Mouse (Mus musculus): ENCODE data around the gene P3h4. TPM values are rescaled to one million over a fixed set of nuclear protein-coding genes. Genes with fewer than 3 reads are reported as not detected.

The P3h4 gene
- polyA plus RNA-seq, 1 experiment: 13.3 TPM

DNA sequence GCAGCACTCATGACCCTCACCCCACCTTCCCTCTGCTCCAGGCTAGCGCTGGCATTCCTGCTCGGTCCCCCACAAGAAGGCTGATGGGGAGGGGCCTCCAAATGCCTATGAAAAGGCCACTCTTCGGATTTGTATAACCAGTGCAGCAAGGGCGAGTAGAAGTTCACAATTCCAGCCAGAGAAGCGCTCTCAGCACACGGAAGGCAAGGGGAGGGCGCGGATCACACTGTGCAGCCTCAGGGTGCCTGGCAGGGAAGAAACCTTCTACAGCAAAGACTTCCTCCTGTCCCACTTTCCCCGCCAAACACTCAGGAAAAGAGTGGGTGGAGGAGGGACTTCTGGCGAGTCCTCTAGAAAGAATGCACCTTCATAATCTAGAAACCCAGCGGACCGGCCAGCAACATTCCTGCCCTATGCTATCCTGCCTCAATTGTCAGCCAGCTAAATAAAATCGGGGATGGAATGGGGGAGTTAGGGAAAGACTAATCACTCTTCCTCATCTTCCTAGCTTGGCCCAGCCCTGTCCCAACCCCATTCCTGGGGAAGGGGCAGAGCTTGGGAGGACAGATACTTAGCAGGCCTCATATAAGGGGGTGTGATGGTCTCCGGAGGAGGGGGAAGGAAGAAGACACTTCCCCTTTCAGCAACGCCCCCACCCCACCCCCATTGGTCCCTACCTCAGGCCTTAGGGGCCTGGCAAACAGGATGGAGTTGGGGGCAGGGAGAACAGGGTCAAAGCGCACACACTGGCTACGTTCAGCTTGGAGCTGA lies 18.6 kb downstream of the P3h4 start:
- Histone ChIP-seq H3K9ac (ENCODE audit: low read depth, poor library complexity, severe bottlenecking) (peak overlapping the region; percentile 7), H3K27ac (ENCODE audit: insufficient read depth, low read length) (peak overlapping the region; percentile 43), H3K4me1 (ENCODE audit: control insufficient read depth, insufficient read depth, low read length) (peaks cover 14% of the 10 kb centered on the region), H3K9me3 (replicated peaks; ENCODE audit: control insufficient read depth, insufficient read depth, low read length, poor library complexity, severe bottlenecking) (no peaks in the 10 kb centered on the region), H3K27me3 (ENCODE audit: control insufficient read depth, insufficient read depth, low read length, poor library complexity, severe bottlenecking) (no peaks in the 10 kb centered on the region), H3K4me3 (ENCODE audit: low read depth, low read length) (peak overlapping the region; percentile 33), H3K36me3 (ENCODE audit: control insufficient read depth, insufficient read depth, low read length, poor library complexity, severe bottlenecking) (no peaks in the 10 kb centered on the region)
- TF ChIP-seq EP300 (IDR thresholded peaks at IDR 0.05; ENCODE audit: insufficient read depth, low read depth, low read length) (peak; percentile 67; the same call in 1 of the 2 replicates), POLR2A (IDR thresholded peaks at IDR 0.05; ENCODE audit: insufficient read depth, low read length) (no peak), CTCF (IDR thresholded peaks at IDR 0.05; ENCODE audit: low read depth, low read length) (no peak)

DNA sequence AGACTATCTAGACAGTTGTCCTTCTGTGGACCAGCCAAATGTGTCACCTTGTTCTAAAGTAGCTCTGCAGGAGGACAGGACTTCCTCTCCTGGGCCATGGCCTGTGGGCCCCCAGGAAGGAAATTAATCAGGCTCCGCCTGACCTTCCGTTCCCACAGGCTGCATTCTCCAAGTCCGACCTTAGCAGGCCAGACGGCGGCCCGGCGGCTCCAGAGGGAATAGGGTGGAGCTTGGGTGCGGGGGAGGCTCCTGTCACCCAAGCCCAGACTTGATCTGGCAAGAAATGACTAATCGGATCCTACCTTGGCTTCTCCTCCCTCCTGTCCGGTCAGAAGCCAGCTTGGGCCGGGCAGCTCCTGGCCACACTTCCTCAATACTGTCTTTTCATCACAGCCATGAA lies 19.4 kb downstream of the P3h4 start:
- H3K27ac ChIP-seq (ENCODE audit: insufficient read depth, low read length): peak overlapping the region; percentile 63
- H3K4me3 ChIP-seq (ENCODE audit: low read depth, low read length): peak overlapping the region; percentile 33
- H3K9ac ChIP-seq (ENCODE audit: low read depth, poor library complexity, severe bottlenecking): peak overlapping the region; percentile 7
- no peaks in the 10 kb centered on the region for H3K9me3 ChIP-seq (replicated peaks; ENCODE audit: control insufficient read depth, insufficient read depth, low read length, poor library complexity, severe bottlenecking)
- H3K4me1 ChIP-seq (ENCODE audit: control insufficient read depth, insufficient read depth, low read length): peaks cover 16% of the 10 kb centered on the region
- TF ChIP-seq EP300 (IDR thresholded peaks at IDR 0.05; ENCODE audit: insufficient read depth, low read depth, low read length): peak; percentile 67; the same call in 1 of the 2 replicates
- TF ChIP-seq CTCF (IDR thresholded peaks at IDR 0.05; ENCODE audit: low read depth, low read length): no peak
- H3K36me3 ChIP-seq (ENCODE audit: control insufficient read depth, insufficient read depth, low read length, poor library complexity, severe bottlenecking): no peaks in the 10 kb centered on the region
- H3K27me3 ChIP-seq (ENCODE audit: control insufficient read depth, insufficient read depth, low read length, poor library complexity, severe bottlenecking): no peaks in the 10 kb centered on the region

DNA sequence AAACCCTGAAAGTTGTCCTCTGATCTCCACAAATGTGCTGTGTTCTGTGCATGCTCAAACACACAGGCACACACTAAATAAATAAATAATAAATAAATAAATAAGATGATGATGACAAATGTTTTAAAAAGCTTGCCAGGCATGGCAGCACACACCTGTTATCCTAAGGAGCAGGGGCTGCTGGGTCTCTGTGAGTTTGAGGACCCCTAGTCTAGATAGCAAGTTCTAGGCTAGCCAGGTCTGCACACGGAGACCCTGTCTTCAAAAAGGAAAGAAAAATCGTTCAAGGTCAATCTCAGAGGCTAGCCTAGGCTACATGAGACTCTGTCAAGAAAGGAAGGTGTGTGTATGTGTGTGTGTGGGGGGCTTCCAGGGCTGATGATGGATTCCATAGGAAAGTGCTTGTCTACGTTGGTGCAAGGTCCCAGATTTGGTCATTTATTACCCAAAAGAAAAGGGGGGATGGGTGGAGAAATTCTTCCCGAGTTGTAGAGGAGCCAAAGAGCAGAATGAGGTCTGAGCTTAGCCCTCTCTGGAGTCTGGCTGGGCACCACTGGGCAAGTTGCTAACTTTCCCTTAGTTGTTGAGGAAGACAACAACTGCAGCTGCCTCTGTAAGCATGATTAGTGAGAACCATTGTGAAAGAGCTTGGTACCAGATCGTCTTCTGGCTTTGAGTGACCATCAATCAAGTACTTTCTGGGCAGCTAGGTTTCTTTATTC lies 20.1 kb downstream of the P3h4 start:
- peak overlapping the region; percentile 63 for H3K27ac ChIP-seq (ENCODE audit: insufficient read depth, low read length)
- no peaks in the 10 kb centered on the region for H3K36me3 ChIP-seq (ENCODE audit: control insufficient read depth, insufficient read depth, low read length, poor library complexity, severe bottlenecking)
- H3K9ac ChIP-seq (ENCODE audit: low read depth, poor library complexity, severe bottlenecking): peak overlapping the region; percentile 17; the same call in 1 of the 2 replicates
- peaks cover 18% of the 10 kb centered on the region for H3K4me1 ChIP-seq (ENCODE audit: control insufficient read depth, insufficient read depth, low read length)
- TF ChIP-seq EP300 (IDR thresholded peaks at IDR 0.05; ENCODE audit: insufficient read depth, low read depth, low read length): no peak
- no peak for TF ChIP-seq POLR2A (IDR thresholded peaks at IDR 0.05; ENCODE audit: insufficient read depth, low read length)
- no peak for TF ChIP-seq CTCF (IDR thresholded peaks at IDR 0.05; ENCODE audit: low read depth, low read length)
- no peaks in the 10 kb centered on the region for H3K27me3 ChIP-seq (ENCODE audit: control insufficient read depth, insufficient read depth, low read length, poor library complexity, severe bottlenecking)
- no peaks in the 10 kb centered on the region for H3K9me3 ChIP-seq (replicated peaks; ENCODE audit: control insufficient read depth, insufficient read depth, low read length, poor library complexity, severe bottlenecking)
- H3K4me3 ChIP-seq (ENCODE audit: low read depth, low read length): peak overlapping the region; percentile 33; the same call in 1 of the 2 replicates

DNA sequence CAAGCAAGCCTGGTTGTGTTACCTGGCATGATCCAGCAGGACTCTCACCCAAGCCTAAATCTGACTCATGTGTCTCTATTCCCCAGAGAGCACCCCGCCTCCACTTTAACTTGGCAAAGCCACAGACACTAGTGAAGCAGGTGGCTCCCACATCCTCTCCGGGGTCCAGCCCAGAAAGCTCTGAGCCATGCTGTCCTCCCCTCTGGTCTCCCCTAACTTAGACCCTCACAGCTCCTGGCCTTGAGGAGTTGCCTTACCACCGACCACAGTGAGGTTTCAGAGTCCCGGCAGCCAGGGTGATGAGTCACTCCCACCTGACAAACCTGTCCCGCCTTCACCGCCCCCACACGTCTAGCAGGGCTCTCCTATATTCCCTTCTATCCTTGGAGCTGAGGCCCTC lies 20.9 kb downstream of the P3h4 start:
- Histone ChIP-seq H3K9me3 (replicated peaks; ENCODE audit: control insufficient read depth, insufficient read depth, low read length, poor library complexity, severe bottlenecking) (no peaks in the 10 kb centered on the region), H3K4me1 (ENCODE audit: control insufficient read depth, insufficient read depth, low read length) (peaks cover 18% of the 10 kb centered on the region), H3K27ac (ENCODE audit: insufficient read depth, low read length) (no peak overlapping the region), H3K27me3 (ENCODE audit: control insufficient read depth, insufficient read depth, low read length, poor library complexity, severe bottlenecking) (no peaks in the 10 kb centered on the region), H3K36me3 (ENCODE audit: control insufficient read depth, insufficient read depth, low read length, poor library complexity, severe bottlenecking) (no peaks in the 10 kb centered on the region), H3K9ac (ENCODE audit: low read depth, poor library complexity, severe bottlenecking) (peak overlapping the region; percentile 17; the same call in 1 of the 2 replicates), H3K4me3 (ENCODE audit: low read depth, low read length) (no peak overlapping the region)
- TF ChIP-seq POLR2A (IDR thresholded peaks at IDR 0.05; ENCODE audit: insufficient read depth, low read length): no peak
- 0 out of 2 replicates have a peak, but pooled peaks have one; percentile 33 for TF ChIP-seq EP300 (IDR thresholded peaks at IDR 0.05; ENCODE audit: insufficient read depth, low read depth, low read length)

DNA sequence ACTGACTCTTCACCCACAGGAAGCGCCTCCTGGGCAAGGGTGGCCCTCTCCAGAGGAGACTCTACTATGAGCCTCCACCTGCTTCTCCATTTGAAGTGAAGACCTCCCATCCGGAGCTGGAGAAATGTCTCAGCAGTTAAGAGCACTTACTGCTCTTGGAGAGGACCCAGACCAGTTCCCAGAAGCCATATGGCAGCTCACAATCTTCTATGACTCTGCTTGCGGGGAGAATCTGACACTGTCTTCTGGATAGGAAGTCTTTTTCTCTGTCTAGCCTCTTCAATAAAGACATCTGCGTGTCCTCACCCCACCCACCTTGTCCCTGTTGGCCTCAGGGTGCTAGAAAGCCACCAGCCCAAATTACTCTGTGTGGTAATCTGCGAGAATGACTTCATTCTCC lies 21.7 kb downstream of the P3h4 start:
- Histone ChIP-seq H3K9ac (ENCODE audit: low read depth, poor library complexity, severe bottlenecking) (0 out of 2 replicates have a peak overlapping the region, but pooled peaks have one; percentile 10), H3K9me3 (replicated peaks; ENCODE audit: control insufficient read depth, insufficient read depth, low read length, poor library complexity, severe bottlenecking) (no peaks in the 10 kb centered on the region), H3K27ac (ENCODE audit: insufficient read depth, low read length) (no peak overlapping the region), H3K27me3 (ENCODE audit: control insufficient read depth, insufficient read depth, low read length, poor library complexity, severe bottlenecking) (no peaks in the 10 kb centered on the region), H3K4me3 (ENCODE audit: low read depth, low read length) (no peak overlapping the region), H3K36me3 (ENCODE audit: control insufficient read depth, insufficient read depth, low read length, poor library complexity, severe bottlenecking) (no peaks in the 10 kb centered on the region), H3K4me1 (ENCODE audit: control insufficient read depth, insufficient read depth, low read length) (peaks cover 18% of the 10 kb centered on the region)
- no peak for TF ChIP-seq EP300 (IDR thresholded peaks at IDR 0.05; ENCODE audit: insufficient read depth, low read depth, low read length)

DNA sequence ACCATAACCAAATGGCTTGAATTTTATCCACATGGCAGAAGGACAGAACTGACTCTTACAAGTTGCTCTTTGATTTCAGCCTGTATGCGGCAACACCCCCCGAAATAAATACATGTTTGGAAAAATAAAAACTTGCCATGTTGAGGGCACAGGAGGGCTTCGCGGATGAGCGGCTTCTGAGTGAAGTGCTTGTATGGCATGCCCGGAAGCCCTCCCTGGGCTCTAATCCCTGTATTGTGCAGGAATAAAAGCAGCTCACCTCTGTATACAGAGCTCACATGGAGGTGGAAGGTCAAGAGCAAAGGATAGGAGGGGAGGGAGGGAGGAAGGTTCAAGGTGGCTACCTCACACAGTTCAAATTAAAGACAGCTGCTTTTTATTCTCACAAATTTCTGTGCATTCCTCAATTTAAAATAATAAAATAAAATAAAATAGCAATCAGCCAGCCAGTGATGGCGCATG lies 22.7 kb downstream of the P3h4 start:
- H3K27me3 ChIP-seq (ENCODE audit: control insufficient read depth, insufficient read depth, low read length, poor library complexity, severe bottlenecking): no peaks in the 10 kb centered on the region
- H3K9me3 ChIP-seq (replicated peaks; ENCODE audit: control insufficient read depth, insufficient read depth, low read length, poor library complexity, severe bottlenecking): no peaks in the 10 kb centered on the region
- no peak overlapping the region for H3K9ac ChIP-seq (ENCODE audit: low read depth, poor library complexity, severe bottlenecking)
- no peaks in the 10 kb centered on the region for H3K36me3 ChIP-seq (ENCODE audit: control insufficient read depth, insufficient read depth, low read length, poor library complexity, severe bottlenecking)
- TF ChIP-seq POLR2A (IDR thresholded peaks at IDR 0.05; ENCODE audit: insufficient read depth, low read length) (no peak), CTCF (IDR thresholded peaks at IDR 0.05; ENCODE audit: low read depth, low read length) (no peak), EP300 (IDR thresholded peaks at IDR 0.05; ENCODE audit: insufficient read depth, low read depth, low read length) (no peak)
- peaks cover 22% of the 10 kb centered on the region for H3K4me1 ChIP-seq (ENCODE audit: control insufficient read depth, insufficient read depth, low read length)
- H3K27ac ChIP-seq (ENCODE audit: insufficient read depth, low read length): 0 out of 2 replicates have a peak overlapping the region, but pooled peaks have one; percentile 12
- no peak overlapping the region for H3K4me3 ChIP-seq (ENCODE audit: low read depth, low read length)
